Mouse (Mus musculus) adrenal gland, postnatal 10 days (tissue): ENCODE results near the gene Klk6. TPM values are rescaled to one million over a fixed set of nuclear protein-coding genes. Genes with fewer than 3 reads are reported as not detected.

Experiments
- DNase-seq: peaks from one replicate; pipeline ENCODE4 v3.0.0; 2021; ENCODE audit warnings: mixed read lengths
- long read RNA-seq, 2 experiments: library from polyadenylated mRNA; stranded (forward); transcript quantifications; one replicate each; pipeline ENCODE4 v2.0.0; 2021
- total RNA-seq, 2 experiments: library from RNA; stranded (reverse); gene quantifications; 2 replicates each; pipeline ENCODE4 v1.2.3; 2021

The Klk6 gene
- not detected for total RNA-seq
- long read RNA-seq, experiment 1: 0 reads
- long read RNA-seq, experiment 2: 0 reads

GRCm38 (mm10) chr7:43824199-43824598 is at the start of gene Klk6:
Gene Klk6 (plus strand): TSS chr7:43824499.
- no peak for DNase-seq

- no peak for DNase-seq
These were observed 49.5 kb upstream of the Klk6 start for GRCm38 (mm10) chr7:43774802-43775201.

GRCm38 (mm10) chr7:43775311-43776057 is 48.8 kb upstream of the Klk6 start:
- DNase-seq: no peak

- DNase-seq: no peak
These were observed 47.8 kb upstream of the Klk6 start for GRCm38 (mm10) chr7:43776506-43776905.

- DNase-seq: no peak
These were observed 46.9 kb upstream of the Klk6 start for GRCm38 (mm10) chr7:43777423-43777822.

GRCm38 (mm10) chr7:43778176-43778970 is 45.9 kb upstream of the Klk6 start:
- no peak for DNase-seq

- DNase-seq: no peak
These were observed 44.1 kb upstream of the Klk6 start for GRCm38 (mm10) chr7:43780241-43780640.

- no peak for DNase-seq
These were observed 43.6 kb upstream of the Klk6 start, which contains the start of gene Klk10 for GRCm38 (mm10) chr7:43780746-43781145. Gene Klk10 (plus strand): TSS chr7:43781035.

- DNase-seq: no peak
These were observed 42.8 kb upstream of the Klk6 start for GRCm38 (mm10) chr7:43781541-43781940.

GRCm38 (mm10) chr7:43782275-43783265 is 41.7 kb upstream of the Klk6 start:
- DNase-seq: peak; percentile 86

GRCm38 (mm10) chr7:43785286-43785685 is 39.0 kb upstream of the Klk6 start:
- DNase-seq: peak; percentile 68

- no peak for DNase-seq
These were observed 36.2 kb upstream of the Klk6 start for GRCm38 (mm10) chr7:43788096-43788495.

GRCm38 (mm10) chr7:43789295-43789694 is 35.0 kb upstream of the Klk6 start:
- DNase-seq: no peak

- no peak for DNase-seq
These were observed 32.7 kb upstream of the Klk6 start, which contains the start of gene Klk9 for GRCm38 (mm10) chr7:43791591-43791990. Gene Klk9 (plus strand): TSS chr7:43791891.

- DNase-seq: no peak
These were observed 27.9 kb upstream of the Klk6 start for GRCm38 (mm10) chr7:43796355-43796754.

GRCm38 (mm10) chr7:43797333-43797769 is 26.9 kb upstream of the Klk6 start, which contains the start of gene Klk8:
Gene Klk8 (plus strand): TSS chr7:43797577.
- peak; percentile 20 for DNase-seq

- DNase-seq: no peak
These were observed 26.3 kb upstream of the Klk6 start for GRCm38 (mm10) chr7:43797844-43798462.

GRCm38 (mm10) chr7:43799876-43800275 is 24.4 kb upstream of the Klk6 start:
- DNase-seq: no peak

GRCm38 (mm10) chr7:43810994-43811393 is 13.3 kb upstream of the Klk6 start, which contains the start of gene Klk7:
Gene Klk7 (plus strand): TSS chr7:43811294.
- DNase-seq: no peak

- DNase-seq: no peak
These were observed 9.1 kb upstream of the Klk6 start for GRCm38 (mm10) chr7:43815211-43815610.

GRCm38 (mm10) chr7:43816746-43817145 is 7.6 kb upstream of the Klk6 start:
- no peak for DNase-seq
